17 mouse cellular contexts compared by ENCODE assay signal in the genomic region with DNA sequence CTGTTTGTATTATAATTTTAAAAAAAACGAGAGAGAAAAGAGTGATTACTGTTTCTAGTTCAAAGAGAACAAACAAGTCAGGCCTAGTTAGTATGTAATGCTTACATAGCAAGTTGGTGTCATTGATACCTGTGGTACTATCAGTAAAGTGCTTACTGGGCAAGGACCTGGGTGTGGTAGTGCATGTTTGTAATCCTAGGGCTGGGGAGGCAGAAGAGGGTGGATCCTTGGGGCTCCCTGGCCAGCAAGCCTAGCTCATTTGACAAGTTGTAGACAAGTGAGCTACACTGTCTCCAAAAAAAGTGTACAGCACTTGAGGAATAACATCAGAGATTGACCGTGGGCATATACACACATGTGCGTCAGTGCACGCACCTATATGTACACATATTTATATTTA. TPM values are rescaled to one million over a fixed set of nuclear protein-coding genes. Genes with fewer than 3 reads are reported as not detected.
DNase-seq lines count a peak whose midpoint lies in the region; ATAC-seq and TF ChIP-seq lines count a peak whose summit lies in the region.
"Had no signal": no experiment of that assay in that cellular context is flagged by ENCODE, and none has a peak within 500 bp of the region (broad histone marks: within the 10 kb centered on the region; RNA-seq: fewer than 3 reads in every experiment).

No protein-coding gene starts in this region.

- no peak overlapping the region for H3K27ac ChIP-seq in heart, embryonic 13.5 days (replicated peaks)
- H3K27ac ChIP-seq in intestine, postnatal 0 days (ENCODE audit: low read depth, low read length) = peak overlapping the region; percentile 67; the same call in 1 of the 2 replicates
- H3K27ac ChIP-seq in liver, postnatal 0 days (ENCODE audit: low read depth) = peak overlapping the region; percentile 56; the same call in 1 of the 2 replicates
- H3K27ac ChIP-seq: hindbrain, postnatal 0 days; kidney, embryonic 15.5 days; limb, embryonic 13.5 days; midbrain, embryonic 12.5 days had no signal

- DNase-seq in heart, adult 9 months (ENCODE audit: low spot score in 2 of 2) = no peak
- DNase-seq in liver, postnatal 0 days = peak; percentile 40
- peak; percentile 28 for DNase-seq in yolk sac, embryonic 10.5 days (ENCODE audit: low spot score)
- DNase-seq: adrenal gland, adult 8-10 months; cerebellum, adult 9-10 months; heart, postnatal 36 days had no signal

- no peak for TF ChIP-seq EP300 in liver, postnatal 0 days (IDR thresholded peaks at IDR 0.05; ENCODE audit: low read depth)

- no peak overlapping the region for H3K4me3 ChIP-seq in heart, embryonic 13.5 days
- no peak overlapping the region for H3K4me3 ChIP-seq in intestine, postnatal 0 days (ENCODE audit: low read depth, low read length)
- H3K4me3 ChIP-seq in liver, postnatal 0 days (ENCODE audit: low read depth, low read length) = no peak overlapping the region
- H3K4me3 ChIP-seq: kidney, embryonic 15.5 days; limb, embryonic 13.5 days; midbrain, embryonic 12.5 days had no signal

- no peaks in the 10 kb centered on the region for H3K9me3 ChIP-seq in heart, embryonic 13.5 days
- H3K9me3 ChIP-seq in intestine, postnatal 0 days (ENCODE audit: control insufficient read depth) = no peaks in the 10 kb centered on the region
- no peaks in the 10 kb centered on the region for H3K9me3 ChIP-seq in liver, postnatal 0 days (ENCODE audit: low read length)
- H3K9me3 ChIP-seq: G1E; kidney, embryonic 15.5 days; limb, embryonic 13.5 days; midbrain, embryonic 12.5 days had no signal

- WGBS in heart, embryonic 13.5 days = 82% methylated on average over 4 of the region's 4 CpGs
- whole genome bisulfite sequencing in intestine, postnatal 0 days = 72% methylated on average over 4 of the region's 4 CpGs
- 86% methylated on average over 4 of the region's 4 CpGs for WGBS in liver, postnatal 0 days (ENCODE audit: insufficient replicate concordance)

- H3K36me3 ChIP-seq in heart, embryonic 13.5 days = peaks cover 29% of the 10 kb centered on the region
- H3K36me3 ChIP-seq in intestine, postnatal 0 days (ENCODE audit: control insufficient read depth, insufficient read depth) = peaks cover 25% of the 10 kb centered on the region
- peaks cover 29% of the 10 kb centered on the region for H3K36me3 ChIP-seq in liver, postnatal 0 days (replicated peaks; ENCODE audit: insufficient read depth, low read length)

- TF ChIP-seq CTCF in intestine, postnatal 0 days (IDR thresholded peaks at IDR 0.05; ENCODE audit: low read depth) = no peak
- no peak for TF ChIP-seq CTCF in liver, postnatal 0 days (IDR thresholded peaks at IDR 0.05; ENCODE audit: low read depth)

- H3K27me3 ChIP-seq in heart, embryonic 13.5 days (replicated peaks) = no peaks in the 10 kb centered on the region
- H3K27me3 ChIP-seq in intestine, postnatal 0 days (replicated peaks; ENCODE audit: control insufficient read depth, insufficient read depth, low read length) = no peaks in the 10 kb centered on the region
- no peaks in the 10 kb centered on the region for H3K27me3 ChIP-seq in liver, postnatal 0 days (ENCODE audit: insufficient read depth, low read length)
- H3K27me3 ChIP-seq: kidney, embryonic 15.5 days; limb, embryonic 13.5 days had no signal

- no peak overlapping the region for H3K9ac ChIP-seq in heart, embryonic 13.5 days
- no peak overlapping the region for H3K9ac ChIP-seq in intestine, postnatal 0 days (ENCODE audit: low read depth, low read length)
- H3K9ac ChIP-seq in liver, postnatal 0 days (replicated peaks) = no peak overlapping the region
- H3K9ac ChIP-seq: kidney, embryonic 15.5 days; limb, embryonic 13.5 days; midbrain, embryonic 12.5 days had no signal

- no peak for ATAC-seq in heart, embryonic 13.5 days (ENCODE audit: extremely low read depth, insufficient number of reproducible peaks, low FRiP score, low TSS enrichment)
- no peak for ATAC-seq in intestine, postnatal 0 days
- ATAC-seq in liver, postnatal 0 days = no peak
- ATAC-seq in megakaryocyte progenitor cell, adult 5-6 weeks (replicated peaks; ENCODE audit: poor library complexity) = no peak
- no peak for ATAC-seq in inflammation-experienced regulatory T-cells, adult 6 months
- ATAC-seq: forebrain, embryonic 16.5 days; hindbrain, postnatal 0 days; lung, postnatal 0 days had no signal

- peaks cover 38% of the 10 kb centered on the region for H3K4me1 ChIP-seq in heart, embryonic 13.5 days
- H3K4me1 ChIP-seq in intestine, postnatal 0 days (replicated peaks; ENCODE audit: control insufficient read depth, insufficient read depth, low read length) = peaks cover 7% of the 10 kb centered on the region
- peaks cover 41% of the 10 kb centered on the region for H3K4me1 ChIP-seq in liver, postnatal 0 days (ENCODE audit: insufficient read depth)

- peak overlapping the region; percentile 72 for H3K4me2 ChIP-seq in heart, embryonic 13.5 days
- H3K4me2 ChIP-seq in intestine, postnatal 0 days (replicated peaks; ENCODE audit: low read depth) = 0 out of 2 replicates have a peak overlapping the region, but pooled peaks have one; percentile 69
- H3K4me2 ChIP-seq in liver, postnatal 0 days (ENCODE audit: low read depth, low read length) = peak overlapping the region; percentile 81
- H3K4me2 ChIP-seq: kidney, embryonic 15.5 days; limb, embryonic 13.5 days; midbrain, embryonic 12.5 days had no signal

RNA-seq across cellular contexts. Expression of gene Ogdh, which starts 3.2 kb away (rescaled TPM):
- 226 and 229 TPM in 2 replicates for polyA plus RNA-seq in heart, embryonic 13.5 days (2015; fragmentation: Nextera tagmentation; extraction: Ambion mirVana)
- 141 and 148 TPM in 2 replicates for polyA plus RNA-seq in intestine, postnatal 0 days (2015; fragmentation: Nextera tagmentation; extraction: Ambion mirVana)
- 48.0 and 50.1 TPM in 2 replicates for polyA plus RNA-seq in liver, postnatal 0 days (2015; fragmentation: Nextera tagmentation; extraction: Ambion mirVana)
- total RNA-seq in megakaryocyte progenitor cell, adult 5-6 weeks (2015) = 110 and 113 TPM in 2 replicates
- total RNA-seq in megakaryocyte progenitor cell, adult 5-6 weeks (2017) = 84.7 and 91.1 TPM in 2 replicates
- 100 to 1,000 TPM; 132 to 161 (median 134) TPM for polyA plus RNA-seq in inflammation-experienced regulatory T-cells, adult 6 months (2017; shearing (Covaris generic))

RNA-seq across cellular contexts. Expression of gene Tmed4, which starts 20.0 kb away (rescaled TPM):
- 71.3 and 83.0 TPM in 2 replicates for polyA plus RNA-seq in heart, embryonic 13.5 days (2015; fragmentation: Nextera tagmentation; extraction: Ambion mirVana)
- polyA plus RNA-seq in intestine, postnatal 0 days (2015; fragmentation: Nextera tagmentation; extraction: Ambion mirVana) = 198 and 203 TPM in 2 replicates
- polyA plus RNA-seq in liver, postnatal 0 days (2015; fragmentation: Nextera tagmentation; extraction: Ambion mirVana) = 83.4 and 91.5 TPM in 2 replicates
- 54.5 and 60.0 TPM in 2 replicates for total RNA-seq in megakaryocyte progenitor cell, adult 5-6 weeks (2015)
- 54.8 and 63.7 TPM in 2 replicates for total RNA-seq in megakaryocyte progenitor cell, adult 5-6 weeks (2017)
- polyA plus RNA-seq in inflammation-experienced regulatory T-cells, adult 6 months (2017; shearing (Covaris generic)) = 10 to 100 TPM; 53.4 to 93.7 (median 81.4) TPM

RNA-seq across cellular contexts. Expression of gene Ddx56, which starts 27.1 kb away (rescaled TPM):
- polyA plus RNA-seq in heart, embryonic 13.5 days (2015; fragmentation: Nextera tagmentation; extraction: Ambion mirVana) = 59.4 and 60.0 TPM in 2 replicates
- 36.3 and 39.7 TPM in 2 replicates for polyA plus RNA-seq in intestine, postnatal 0 days (2015; fragmentation: Nextera tagmentation; extraction: Ambion mirVana)
- polyA plus RNA-seq in liver, postnatal 0 days (2015; fragmentation: Nextera tagmentation; extraction: Ambion mirVana) = 32.5 and 33.8 TPM in 2 replicates
- total RNA-seq in megakaryocyte progenitor cell, adult 5-6 weeks (2015) = 34.7 and 44.6 TPM in 2 replicates
- 44.6 and 51.4 TPM in 2 replicates for total RNA-seq in megakaryocyte progenitor cell, adult 5-6 weeks (2017)
- 100 to 1,000 TPM in 1 of 3 experiments, 10 to 100 TPM in 2; 58.0 to 107 (median 96.8) TPM for polyA plus RNA-seq in inflammation-experienced regulatory T-cells, adult 6 months (2017; shearing (Covaris generic))

Comparison
In these comparisons a context has a peak if more than half of its experiments do, and no peak if none do; other contexts are left out.
1. DNase-seq: peak in liver, postnatal 0 days (single experiment) and yolk sac, embryonic 10.5 days (single experiment); none in heart, adult 9 months (0 of 2).
2. Peak in every context shown above with its lines, with median percentiles within 50 percentile points of each other: H3K4me2 ChIP-seq.